27 mouse cellular contexts compared by ENCODE assay signal in the genomic region with DNA sequence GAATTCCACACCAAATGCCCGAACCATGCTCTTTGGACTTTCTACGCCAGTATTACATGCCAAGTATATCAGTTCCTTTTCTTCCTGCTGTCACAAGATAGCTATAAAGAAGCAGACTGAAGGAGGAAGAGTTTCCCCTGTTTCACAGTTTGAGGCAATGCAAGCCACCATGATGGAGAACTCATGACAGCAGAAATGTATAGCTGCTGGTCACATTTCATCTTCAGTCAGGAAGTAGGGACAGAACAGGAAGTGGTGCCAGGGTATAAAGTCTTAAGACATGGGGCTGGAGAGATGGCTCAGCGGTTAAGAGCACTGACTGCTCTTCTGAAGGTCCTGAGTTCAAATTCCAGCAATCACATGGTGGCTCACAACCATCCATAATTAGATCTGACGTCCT. TPM values are rescaled to one million over a fixed set of nuclear protein-coding genes. Genes with fewer than 3 reads are reported as not detected.
DNase-seq lines count a peak whose midpoint lies in the region; ATAC-seq and TF ChIP-seq lines count a peak whose summit lies in the region.
"Had no signal": no experiment of that assay in that cellular context is flagged by ENCODE, and none has a peak within 500 bp of the region (broad histone marks: within the 10 kb centered on the region; RNA-seq: fewer than 3 reads in every experiment).

No protein-coding gene starts in this region.

- 70% methylated on average over 4 of the region's 4 CpGs for WGBS in macrophage (ENCODE audit: missing documents)
- WGBS in forebrain, embryonic 15.5 days, result 93% methylated on average over 4 of the region's 4 CpGs

- H3K4me1 ChIP-seq in MEL (ENCODE audit: control insufficient read depth in 1 of 2, insufficient read depth in 2 of 2, low read length in 2 of 2), result peaks cover 6 to 20% of the 10 kb centered on the region in 2 experiments
- H3K4me1 ChIP-seq in forebrain, embryonic 15.5 days, result peaks cover 4% of the 10 kb centered on the region

- TF ChIP-seq EP300 in MEL (IDR thresholded peaks at IDR 0.05; ENCODE audit: low read depth in 1 of 2, low read length in 2 of 2), result no peak

- no peak for TF ChIP-seq RAD21 in MEL (IDR thresholded peaks at IDR 0.05; ENCODE audit: low read depth, low read length)

- no peak overlapping the region for H3K4me3 ChIP-seq in MEL (ENCODE audit: control insufficient read depth in 1 of 2, insufficient read depth in 1 of 2, low read depth in 2 of 2, low read length in 2 of 2)
- no peak overlapping the region for H3K4me3 ChIP-seq in macrophage (ENCODE audit: inconsistent target)
- H3K4me3 ChIP-seq in forebrain, embryonic 15.5 days, result no peak overlapping the region
- H3K4me3 ChIP-seq: embryonic facial prominence, embryonic 10.5 days; embryonic facial prominence, embryonic 13.5 days; forebrain, embryonic 10.5 days; forebrain, embryonic 13.5 days; gastrocnemius, adult 2 months; heart, adult 2 months; heart, embryonic 10.5 days; hindbrain, embryonic 12.5 days; hindbrain, embryonic 15.5 days had no signal

- H3K79me2 ChIP-seq in MEL (ENCODE audit: control insufficient read depth, insufficient read depth, low read length, poor library complexity) (peaks cover 4% of the 10 kb centered on the region; the same call in 1 of the 2 replicates), macrophage (ENCODE audit: inconsistent target) (no peaks in the 10 kb centered on the region)

- no peaks in the 10 kb centered on the region for H3K27me3 ChIP-seq in MEL (ENCODE audit: control insufficient read depth in 1 of 2, insufficient read depth in 2 of 2, low read length in 2 of 2)
- no peaks in the 10 kb centered on the region for H3K27me3 ChIP-seq in forebrain, embryonic 15.5 days
- H3K27me3 ChIP-seq: embryonic facial prominence, embryonic 13.5 days; forebrain, embryonic 13.5 days; hindbrain, embryonic 12.5 days; hindbrain, embryonic 15.5 days; Patski had no signal

- H3K27ac ChIP-seq in MEL (ENCODE audit: control insufficient read depth, low read depth, low read length) (no peak overlapping the region), macrophage (peak overlapping the region; percentile 44)
- no peak overlapping the region for H3K27ac ChIP-seq in forebrain, embryonic 15.5 days (replicated peaks)
- H3K27ac ChIP-seq: embryonic facial prominence, embryonic 10.5 days; embryonic facial prominence, embryonic 13.5 days; forebrain, embryonic 10.5 days; forebrain, embryonic 13.5 days; gastrocnemius, adult 2 months; heart, adult 2 months; heart, embryonic 10.5 days; hindbrain, embryonic 12.5 days; hindbrain, embryonic 15.5 days had no signal

- no peak for TF ChIP-seq CTCF in MEL (IDR thresholded peaks at IDR 0.05 in 2 of 3, conservative IDR thresholded peaks at IDR 0.05 in 1 of 3; ENCODE audit: control insufficient read depth in 1 of 3, insufficient read depth in 1 of 3, low read depth in 2 of 3, low read length in 3 of 3, poor library complexity in 1 of 3, severe bottlenecking in 1 of 3)

- TF ChIP-seq POLR2A in MEL (IDR thresholded peaks at IDR 0.05; ENCODE audit: control insufficient read depth in 1 of 2, insufficient read depth in 1 of 2, low read depth in 1 of 2, low read length in 2 of 2, poor library complexity in 1 of 2), result no peak

- H3K36me3 ChIP-seq in MEL (ENCODE audit: control insufficient read depth in 1 of 2, insufficient read depth in 2 of 2, low read length in 2 of 2) (peaks cover 0 to 17% of the 10 kb centered on the region in 2 experiments; a peak in 2 of 4 replicates), macrophage (ENCODE audit: inconsistent target) (no peaks in the 10 kb centered on the region)
- H3K36me3 ChIP-seq in forebrain, embryonic 15.5 days, result no peaks in the 10 kb centered on the region
- H3K36me3 ChIP-seq: embryonic facial prominence, embryonic 10.5 days; embryonic facial prominence, embryonic 13.5 days; forebrain, embryonic 10.5 days; heart, embryonic 10.5 days; hindbrain, embryonic 12.5 days; hindbrain, embryonic 15.5 days had no signal

- DNase-seq in 416B (ENCODE audit: low read depth) (peak; percentile 45), MEL (ENCODE audit: low read depth, low spot score) (peak; percentile 39)
- DNase-seq in gastrocnemius, postnatal 25 days, result no peak
- DNase-seq in T-cell, adult 2 months (ENCODE audit: low spot score), result no peak
- DNase-seq: adrenal gland, adult 2 months; adrenal gland, postnatal 14 days; cerebellum, adult 11-12 months; cerebellum, adult 8-10 months; cerebellum, postnatal 10 days; cerebellum, postnatal 36 days; embryo, embryonic 11 days; forebrain, postnatal 0 days; gastrocnemius, adult 2 months; gastrocnemius, postnatal 14 days; heart, adult 2 months had no signal

- no peak overlapping the region for H3K9ac ChIP-seq in MEL (ENCODE audit: control insufficient read depth, low read depth, low read length, poor library complexity, severe bottlenecking)
- no peak overlapping the region for H3K9ac ChIP-seq in forebrain, embryonic 15.5 days (replicated peaks)
- H3K9ac ChIP-seq: embryonic facial prominence, embryonic 13.5 days; forebrain, embryonic 13.5 days; forebrain, postnatal 0 days; hindbrain, embryonic 12.5 days; hindbrain, embryonic 15.5 days had no signal

- no peak overlapping the region for H3K4me2 ChIP-seq in forebrain, embryonic 15.5 days (replicated peaks)
- H3K4me2 ChIP-seq: embryonic facial prominence, embryonic 13.5 days; forebrain, embryonic 13.5 days; hindbrain, embryonic 12.5 days; hindbrain, embryonic 15.5 days had no signal

- H3K9me3 ChIP-seq in MEL (replicated peaks; ENCODE audit: insufficient read depth, low read length), result no peaks in the 10 kb centered on the region
- H3K9me3 ChIP-seq in forebrain, embryonic 15.5 days, result no peaks in the 10 kb centered on the region
- H3K9me3 ChIP-seq: forebrain, embryonic 13.5 days; heart, embryonic 10.5 days; hindbrain, embryonic 12.5 days; hindbrain, embryonic 15.5 days had no signal

- 0 out of 2 replicates have a peak, but pooled peaks have one; percentile 21 for ATAC-seq in neutrophil, adult 5-6 weeks (ENCODE audit: extremely low read depth, insufficient number of reproducible peaks, low FRiP score, poor library complexity, severe bottlenecking)
- no peak for ATAC-seq in erythroblast, adult 5-6 weeks (replicated peaks; ENCODE audit: low FRiP score, poor library complexity, severe bottlenecking)
- no peak for ATAC-seq in forebrain, embryonic 15.5 days (replicated peaks)
- ATAC-seq: forebrain, embryonic 13.5 days; forebrain, postnatal 0 days; Patski had no signal

TF ChIP-seq in MEL, 35 proteins besides CTCF, POLR2A, EP300 and RAD21:
- TF ChIP-seq TCF12 (IDR thresholded peaks at IDR 0.05; ENCODE audit: low read depth, low read length) (no peak), POLR2AphosphoS2 (IDR thresholded peaks at IDR 0.05; ENCODE audit: low read length) (no peak), NELFE (IDR thresholded peaks at IDR 0.05; ENCODE audit: low read depth, low read length) (no peak), USF2 (IDR thresholded peaks at IDR 0.05; ENCODE audit: borderline replicate concordance in 1 of 2, insufficient read depth in 1 of 2, low read depth in 1 of 2, low read length in 2 of 2) (no peak), TAL1 (IDR thresholded peaks at IDR 0.05; ENCODE audit: low read length) (no peak), CHD1 (IDR thresholded peaks at IDR 0.05; ENCODE audit: low read depth, low read length) (no peak), CHD2 (IDR thresholded peaks at IDR 0.05; ENCODE audit: low read length) (no peak), JUND (IDR thresholded peaks at IDR 0.05; ENCODE audit: low read depth, low read length) (no peak), KAT2A (conservative IDR thresholded peaks at IDR 0.05; ENCODE audit: low read depth, low read length) (no peak), HCFC1 (IDR thresholded peaks at IDR 0.05; ENCODE audit: low read depth, low read length) (no peak), MEF2A (IDR thresholded peaks at IDR 0.05; ENCODE audit: extremely low read depth, insufficient replicate concordance, low read depth, low read length, poor library complexity, severe bottlenecking) (no peak), USF1 (IDR thresholded peaks at IDR 0.05; ENCODE audit: low read depth, low read length) (no peak), ZMIZ1 (IDR thresholded peaks at IDR 0.05; ENCODE audit: low read depth, low read length) (no peak), MYB (IDR thresholded peaks at IDR 0.05; ENCODE audit: low read depth, low read length) (no peak), RCOR1 (IDR thresholded peaks at IDR 0.05; ENCODE audit: low read depth, low read length) (no peak), ZNF384 (IDR thresholded peaks at IDR 0.05; ENCODE audit: low read depth, low read length) (no peak)
TF ChIP-seq in MEL: peak in this region for 0.

RNA-seq across cellular contexts. Expression of a gene that starts 5.3 kb away (rescaled TPM):
- 18.0 and 31.8 TPM in 2 replicates for total RNA-seq in MEL (2012; rRNA removed)
- polyA plus RNA-seq in MEL (2012; ENCODE audit: insufficient read depth in 1 of 2, insufficient read length in 2 of 2, low read depth in 1 of 2, low replicate concordance in 2 of 2, missing spikeins in 1 of 2) (100 to 1,000 TPM; 135 to 310 TPM), macrophage (2018) (18.2 to 22.6 TPM (median 22.4 TPM) in 3 replicates)
- 10 to 100 TPM in 25 of 26 experiments, 1 to 10 TPM in 1; 8.3 to 43.6 (median 30.5) TPM for total RNA-seq in macrophage (2018; cell fraction: chromatin; rRNA removed)
- total RNA-seq in macrophage (2018; cell fraction: cytosol; rRNA removed), result 10 to 100 TPM; 22.0 to 34.2 (median 25.7) TPM
- total RNA-seq in macrophage (2018; cell fraction: nucleus; rRNA removed), result 10 to 100 TPM; 11.3 to 46.7 (median 22.5) TPM
- 24.7 and 36.9 TPM in 2 replicates for total RNA-seq in neutrophil, adult 5-6 weeks (2017)
- total RNA-seq in gastrocnemius, postnatal 25 days (2021), result 10 to 100 TPM; 23.3 to 23.4 TPM
- total RNA-seq in erythroblast, adult 5-6 weeks (2015; ENCODE audit: low replicate concordance), result 213 and 257 TPM in 2 replicates
- 160 and 229 TPM in 2 replicates for total RNA-seq in erythroblast, adult 5-6 weeks (2017; ENCODE audit: low replicate concordance)
- polyA plus RNA-seq in forebrain, embryonic 15.5 days (2015; fragmentation: Nextera tagmentation; extraction: Ambion mirVana), result 48.9 and 54.8 TPM in 2 replicates

Comparison
In these comparisons a context has a peak if more than half of its experiments do, and no peak if none do; other contexts are left out.
1. DNase-seq: peak in 416B (single experiment) and MEL (single experiment); none in gastrocnemius, postnatal 25 days (single experiment) and T-cell, adult 2 months (single experiment).